In genomic region chr5:124217566-124218249, GRCm38 (mm10) we compare ENCODE assay signal across 13 mouse cellular contexts. TPM values are rescaled to one million over a fixed set of nuclear protein-coding genes. Genes with fewer than 3 reads are reported as not detected.
DNase-seq lines count a peak whose midpoint lies in the region; ATAC-seq and TF ChIP-seq lines count a peak whose summit lies in the region.
"Had no signal": no experiment of that assay in that cellular context is flagged by ENCODE, and none has a peak within 500 bp of the region (broad histone marks: within the 10 kb centered on the region; RNA-seq: fewer than 3 reads in every experiment).

No protein-coding gene starts in this region.

- H3K36me3 ChIP-seq in heart, embryonic 15.5 days: peaks cover 8% of the 10 kb centered on the region; the same call in 1 of the 2 replicates
- H3K36me3 ChIP-seq in liver, adult 2 months (ENCODE audit: control insufficient read depth, insufficient read depth, low read length): no peaks in the 10 kb centered on the region
- H3K36me3 ChIP-seq: hindbrain, embryonic 13.5 days; stomach, embryonic 15.5 days had no signal

- no peak for TF ChIP-seq POLR2A in liver, adult 2 months (IDR thresholded peaks at IDR 0.05; ENCODE audit: extremely low read depth, insufficient read depth, low read length)

- H3K27ac ChIP-seq in heart, embryonic 15.5 days: peak overlapping the region; percentile 89
- H3K27ac ChIP-seq in liver, adult 2 months (replicated peaks; ENCODE audit: insufficient read depth, low read depth, low read length): peak overlapping the region; percentile 0; the same call in 1 of the 2 replicates
- H3K27ac ChIP-seq: hindbrain, embryonic 13.5 days; stomach, embryonic 15.5 days had no signal

- H3K4me2 ChIP-seq in heart, embryonic 15.5 days: no peak overlapping the region
- H3K4me2 ChIP-seq: hindbrain, embryonic 13.5 days; lung, embryonic 14.5 days; stomach, embryonic 15.5 days had no signal

- H3K9ac ChIP-seq in heart, embryonic 15.5 days: no peak overlapping the region
- peak overlapping the region; percentile 4; the same call in 1 of the 2 replicates for H3K9ac ChIP-seq in liver, adult 2 months (ENCODE audit: low read depth, low read length)
- H3K9ac ChIP-seq: hindbrain, embryonic 13.5 days; lung, embryonic 14.5 days; stomach, embryonic 15.5 days had no signal

- peaks cover 98% of the 10 kb centered on the region for H3K4me1 ChIP-seq in heart, embryonic 15.5 days (replicated peaks)
- peaks cover 32% of the 10 kb centered on the region for H3K4me1 ChIP-seq in liver, adult 2 months (ENCODE audit: control insufficient read depth, insufficient read depth, low read length)

- no peak for DNase-seq in heart, adult 18-20 months
- DNase-seq in liver, adult 2 months (ENCODE audit: extremely low read depth, low read depth, low spot score): peak; percentile 84
- no peak for DNase-seq in liver
- DNase-seq in induced T-regulatory cell, adult 2 months (ENCODE audit: low read depth): peak; percentile 30
- DNase-seq in right cerebral cortex, postnatal 36 days (ENCODE audit: low spot score in 2 of 2): peak; percentile 84 to 90
- DNase-seq in cerebellum, postnatal 25 days: no peak
- DNase-seq: adrenal gland, postnatal 10 days; cerebellum, adult 11 months; kidney, adult 8-10 months; lung, embryonic 14.5 days had no signal

- H3K4me3 ChIP-seq in heart, embryonic 15.5 days: no peak overlapping the region
- no peak overlapping the region for H3K4me3 ChIP-seq in liver, adult 2 months (ENCODE audit: insufficient read depth, low read depth, low read length)
- H3K4me3 ChIP-seq: hindbrain, embryonic 13.5 days; stomach, embryonic 15.5 days had no signal

- ATAC-seq in heart, embryonic 15.5 days (replicated peaks; ENCODE audit: insufficient number of reproducible peaks, insufficient read depth, low FRiP score, low read depth): no peak

- no peaks in the 10 kb centered on the region for H3K9me3 ChIP-seq in heart, embryonic 15.5 days (replicated peaks)
- H3K9me3 ChIP-seq: hindbrain, embryonic 13.5 days; stomach, embryonic 15.5 days had no signal

- TF ChIP-seq CTCF in liver, adult 2 months (IDR thresholded peaks at IDR 0.05; ENCODE audit: low read depth, low read length): no peak

- H3K79me2 ChIP-seq in liver, adult 2 months (ENCODE audit: control insufficient read depth, insufficient read depth, low read length): peaks cover 14% of the 10 kb centered on the region; the same call in 1 of the 2 replicates

- WGBS in heart, embryonic 15.5 days: 54% methylated on average over 8 of the region's 8 CpGs
- WGBS in liver, adult 2 months: 55% methylated on average over 8 of the region's 8 CpGs

- H3K27me3 ChIP-seq in heart, embryonic 15.5 days: no peaks in the 10 kb centered on the region
- no peaks in the 10 kb centered on the region for H3K27me3 ChIP-seq in liver, adult 2 months (ENCODE audit: control insufficient read depth, insufficient read depth, low read length)
- H3K27me3 ChIP-seq: hindbrain, embryonic 13.5 days; stomach, embryonic 15.5 days had no signal

RNA-seq across cellular contexts. Expression of gene Pitpnm2, which starts 31.9 kb away (rescaled TPM):
- polyA plus RNA-seq in heart, embryonic 15.5 days (2015; fragmentation: Nextera tagmentation; extraction: Ambion mirVana): 4.9 and 7.9 TPM in 2 replicates
- 10 to 100 TPM; 36.8 to 38.9 TPM for total RNA-seq in heart, adult 18-20 months (2021)
- 10.6 and 13.9 TPM in 2 replicates for total RNA-seq in liver, adult 2 months (2014; rRNA removed)
- polyA plus RNA-seq in liver, adult 2 months (2012; rRNA removed): 25.5 and 30.3 TPM in 2 replicates

Comparison
In these comparisons a context has a peak if more than half of its experiments do, and no peak if none do; other contexts are left out.
1. DNase-seq: peak in liver, adult 2 months (single experiment), induced T-regulatory cell, adult 2 months (single experiment) and right cerebral cortex, postnatal 36 days (2 of 2); none in heart, adult 18-20 months (0 of 2), liver (single experiment) and cerebellum, postnatal 25 days (0 of 2).